Mouse (Mus musculus) gastrocnemius, adult 8-10 months (tissue): ENCODE data around the gene Prpf40a. TPM values are rescaled to one million over a fixed set of nuclear protein-coding genes. Genes with fewer than 3 reads are reported as not detected.

Experiments
- DNase-seq, 2 experiments: peaks; one replicate each; pipeline ENCODE4 v3.0.0; 2022; ENCODE audit warnings: low spot score in 2 of 2
- total RNA-seq, 4 experiments: library from RNA; stranded (reverse); gene quantifications; 2 replicates each; pipeline ENCODE4 v1.2.4; 2022

Gene Prpf40a
- total RNA-seq, 4 experiments from 2014 or later: 25.8 to 31.6 (median 29.7) TPM

DNA sequence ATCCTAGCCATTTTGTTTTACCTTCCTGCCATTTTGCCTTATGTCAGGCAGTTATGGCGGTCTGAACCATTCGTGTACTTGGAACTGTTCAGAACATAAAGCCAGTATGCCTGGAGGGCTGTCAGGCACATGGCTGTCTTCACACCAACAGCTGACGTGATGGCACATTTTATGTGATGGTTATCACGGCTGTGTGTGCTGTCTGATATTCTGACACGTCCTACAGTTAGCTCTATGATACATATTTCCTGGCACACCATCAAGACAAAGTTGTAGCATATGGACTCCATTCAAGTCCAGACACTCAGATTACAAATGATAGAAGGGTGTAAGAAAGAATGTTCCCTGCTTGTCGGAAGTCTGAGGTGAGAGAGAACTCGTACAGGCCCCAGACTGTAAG, 85.0 kb downstream of the Prpf40a start:
- DNase-seq: no peak

DNA sequence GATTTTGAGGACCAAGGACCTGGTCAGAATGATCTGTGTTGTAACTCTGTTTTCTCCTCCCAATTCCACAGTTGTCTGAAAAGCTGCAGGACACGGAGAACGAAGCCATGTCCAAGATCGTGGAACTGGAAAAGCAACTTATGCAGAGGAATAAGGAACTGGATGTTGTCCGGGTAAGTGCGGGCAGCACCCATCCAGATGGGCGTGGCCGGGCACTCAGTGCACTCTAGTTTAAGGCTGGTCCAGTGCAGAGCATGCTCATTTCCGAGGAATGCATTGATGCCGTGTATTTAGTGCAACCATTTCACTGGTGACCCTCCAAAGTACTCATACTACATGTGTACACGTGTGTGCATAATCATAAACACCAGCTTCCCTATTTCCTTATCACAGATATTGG, 85.7 kb downstream of the Prpf40a start:
- DNase-seq: no peak

DNA sequence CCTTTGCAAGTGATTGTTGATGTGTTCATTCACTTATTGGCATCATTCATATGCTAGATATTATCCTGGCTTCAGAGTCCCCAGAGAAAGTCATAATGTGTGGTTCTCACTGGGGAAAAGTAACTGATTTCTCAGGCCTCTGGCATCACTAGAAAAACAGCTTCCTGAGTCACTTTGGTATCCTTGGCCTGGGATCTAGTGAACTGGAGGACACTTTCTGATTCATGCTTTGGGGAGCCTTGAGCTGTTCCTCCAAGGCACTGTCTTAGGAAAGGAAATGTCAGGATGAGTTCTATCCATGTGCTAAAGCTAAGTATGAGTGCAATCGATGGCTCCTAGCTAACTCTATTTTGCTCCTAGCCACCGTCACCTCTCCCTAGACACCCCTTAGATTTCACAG, 88.2 kb downstream of the Prpf40a start:
- DNase-seq: no peak

DNA sequence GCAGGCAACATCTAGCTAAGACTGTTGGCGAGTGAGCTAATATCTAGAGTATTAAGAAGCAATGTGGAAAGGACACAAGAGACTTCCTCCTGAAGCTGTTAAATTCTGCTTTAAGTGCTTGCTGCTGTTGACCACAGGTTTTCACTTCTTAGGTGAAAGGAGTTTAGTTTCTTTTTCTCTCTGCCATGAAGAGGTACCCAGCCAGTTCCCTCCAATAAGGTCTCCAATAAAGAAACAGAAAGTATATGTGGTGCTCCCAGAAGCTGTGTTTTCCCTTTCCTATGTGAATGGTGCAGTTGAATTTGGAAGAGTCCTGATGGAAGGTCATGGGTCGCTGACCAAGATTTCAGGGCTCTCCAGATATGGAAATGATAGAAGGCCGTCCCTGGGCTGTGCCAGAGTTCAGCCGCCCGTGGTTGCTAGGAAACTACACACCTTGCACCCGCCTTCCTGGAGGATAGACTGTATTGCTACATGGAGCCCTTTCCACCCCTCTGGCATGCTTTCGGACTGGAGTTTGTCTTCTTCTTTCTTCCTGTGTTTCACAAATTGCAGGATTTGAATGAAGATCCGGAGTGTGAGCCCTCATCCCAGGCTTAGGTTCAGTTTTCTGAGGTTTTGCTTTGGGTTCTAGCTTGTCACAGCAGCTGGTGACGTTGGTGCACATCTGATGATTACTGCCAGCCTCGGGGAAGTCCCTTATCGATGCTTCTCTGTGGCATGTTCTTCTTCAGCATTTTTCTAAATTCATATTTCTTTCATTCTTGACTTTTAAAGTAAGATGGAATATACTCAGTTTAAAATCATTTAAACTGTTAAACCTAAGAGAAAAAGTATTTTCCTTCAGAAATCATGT, 89.0 kb downstream of the Prpf40a start:
- DNase-seq: no peak

DNA sequence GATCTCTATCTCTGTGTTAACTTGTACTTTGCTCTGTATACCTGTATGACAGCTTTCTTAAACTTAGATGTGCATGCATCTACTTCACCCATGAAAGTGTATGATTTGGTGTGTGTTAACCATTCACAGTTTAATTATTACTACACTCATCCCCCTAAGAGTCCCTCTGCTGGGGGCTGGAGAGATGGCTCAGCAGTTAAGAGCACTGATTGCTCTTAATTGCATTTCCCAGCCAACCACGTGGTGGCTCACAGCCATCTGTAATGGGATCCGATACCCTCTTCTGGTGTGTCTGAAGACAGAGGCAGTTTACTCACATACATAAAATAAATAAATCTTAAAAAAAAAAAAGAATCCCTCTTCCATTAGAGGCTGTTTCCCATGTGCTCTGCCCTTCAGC, 91.0 kb downstream of the Prpf40a start:
- DNase-seq: no peak

DNA sequence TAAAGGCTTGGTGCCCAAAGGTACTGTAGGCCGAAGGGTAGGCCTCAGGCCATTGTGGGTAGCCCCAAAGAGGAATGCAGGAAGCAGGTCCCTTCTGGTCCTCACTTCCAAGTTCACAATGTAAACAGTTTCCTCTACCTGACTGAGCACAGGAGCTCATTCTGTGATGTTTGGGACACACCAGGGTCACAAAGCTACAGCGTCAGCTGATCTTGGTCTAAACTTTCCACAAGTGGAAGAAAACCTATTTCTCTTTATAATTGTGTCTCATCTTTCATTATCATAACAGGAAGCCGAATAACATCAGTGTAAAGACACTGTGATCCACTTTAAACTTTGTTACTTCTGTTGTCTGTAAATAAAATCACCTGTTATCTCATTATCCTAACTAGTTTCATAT, 95.6 kb downstream of the Prpf40a start:
- no peak for DNase-seq

DNA sequence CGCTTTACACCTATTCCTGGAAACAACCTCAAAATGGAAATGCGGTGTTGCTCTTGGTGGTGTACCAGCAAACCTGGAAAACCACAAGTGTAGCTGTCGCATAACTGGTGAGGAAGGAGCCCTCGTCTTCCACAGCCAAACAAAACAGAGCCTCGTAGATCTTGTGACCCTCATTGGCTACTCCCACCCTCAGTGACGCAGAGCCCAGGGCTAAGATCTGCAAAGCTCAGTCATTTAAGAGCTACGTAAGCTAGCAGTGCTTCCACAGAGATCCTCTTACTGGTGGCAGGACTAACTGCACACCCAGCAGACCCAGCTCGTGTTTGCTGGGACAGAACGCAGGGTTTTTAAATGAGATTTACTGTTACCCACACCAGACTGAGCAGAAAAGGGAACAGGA, 96.1 kb downstream of the Prpf40a start:
- no peak for DNase-seq

DNA sequence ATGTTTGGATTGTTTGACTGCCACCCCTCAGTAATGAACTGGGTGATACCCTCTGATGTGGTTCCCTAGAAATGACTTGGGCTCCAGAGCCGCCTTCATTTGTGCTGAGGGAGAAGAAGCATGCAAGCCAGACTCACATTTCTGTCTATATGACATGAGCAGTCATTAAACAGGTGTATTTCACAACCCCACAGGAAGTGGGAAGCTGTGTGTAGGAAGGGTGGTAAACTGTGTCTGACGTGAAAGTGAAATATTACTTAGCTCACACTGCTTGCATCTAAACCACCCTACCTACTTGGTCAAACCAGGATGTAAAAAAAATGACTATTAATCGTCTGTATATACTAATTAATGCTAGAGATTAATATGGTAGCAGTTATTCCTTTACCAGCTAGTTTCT, 102.3 kb downstream of the Prpf40a start:
- DNase-seq: no peak

DNA sequence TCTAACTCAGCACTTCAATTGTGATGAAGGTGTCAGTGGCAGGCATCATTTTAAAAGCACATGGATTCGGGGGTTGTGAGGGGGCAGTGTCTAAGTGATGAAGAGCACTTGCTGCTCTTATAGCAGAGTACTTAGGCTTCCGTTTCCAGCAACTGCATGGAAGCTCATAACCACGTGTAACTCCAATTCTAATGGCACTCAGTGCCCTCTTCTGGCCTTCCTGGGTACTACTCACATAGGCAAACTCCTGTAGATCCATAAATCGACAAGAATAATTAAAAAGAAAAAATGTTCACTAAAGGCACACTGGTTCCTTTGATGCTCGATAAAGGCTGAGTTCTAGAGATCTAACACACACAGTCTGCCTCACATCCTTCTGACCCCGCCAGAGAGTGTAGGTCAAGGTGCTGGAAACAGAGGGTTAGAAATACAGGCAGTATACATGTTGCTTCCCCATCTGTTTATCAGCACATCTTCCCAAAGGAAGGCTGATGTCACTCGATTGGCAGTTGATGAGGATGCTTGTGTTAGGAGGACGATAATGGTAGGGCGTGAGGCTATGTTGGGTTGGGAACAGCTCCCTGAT, 105.4 kb downstream of the Prpf40a start:
- peak; percentile 10 to 14 for DNase-seq

Other genes with a start within 250 kb of the Prpf40a start
- gene Arl6ip6, start 442 bp upstream of the Prpf40a start, total RNA-seq: 10 to 100 TPM in 2 of 4 experiments, 1 to 10 TPM in 2; 7.8 to 16.7 (median 11.4) TPM